13 mouse cellular contexts compared by ENCODE assay signal in genomic region chr2:75396016-75396415, GRCm38 (mm10).
"Had no signal": no experiment of that assay in that cellular context is flagged by ENCODE, and none has a peak within 500 bp of the region (broad histone marks: within the 10 kb centered on the region; RNA-seq: fewer than 3 reads in every experiment).

No protein-coding gene starts in this region.

- H3K4me1 ChIP-seq: intestine, embryonic 15.5 days; kidney, embryonic 15.5 days; midbrain, embryonic 15.5 days; neural tube, embryonic 12.5 days had no signal

- H3K27me3 ChIP-seq: intestine, embryonic 15.5 days; kidney, embryonic 15.5 days; midbrain, embryonic 15.5 days; neural tube, embryonic 12.5 days had no signal

- H3K27ac ChIP-seq: intestine, embryonic 15.5 days; kidney, embryonic 15.5 days; liver, embryonic 14.5 days; midbrain, embryonic 15.5 days; neural tube, embryonic 12.5 days had no signal

- DNase-seq: kidney, adult 18-20 months; kidney, postnatal 14 days; liver; lung, adult 18-20 months; right cerebral cortex, postnatal 4 days; spleen, adult 18-20 months; thymus, adult 18-20 months; thymus, postnatal 14 days had no signal

- H3K9me3 ChIP-seq: intestine, embryonic 15.5 days; kidney, embryonic 15.5 days; midbrain, embryonic 15.5 days; neural tube, embryonic 12.5 days had no signal

- H3K4me2 ChIP-seq: intestine, embryonic 15.5 days; kidney, embryonic 15.5 days; midbrain, embryonic 15.5 days; neural tube, embryonic 12.5 days had no signal

- H3K4me3 ChIP-seq: intestine, embryonic 15.5 days; kidney, embryonic 15.5 days; midbrain, embryonic 15.5 days; neural tube, embryonic 12.5 days had no signal

- H3K9ac ChIP-seq: intestine, embryonic 15.5 days; kidney, embryonic 15.5 days; liver, embryonic 14.5 days; midbrain, embryonic 15.5 days; neural tube, embryonic 12.5 days had no signal

- ATAC-seq: intestine, embryonic 15.5 days; midbrain, embryonic 15.5 days had no signal

- H3K36me3 ChIP-seq: intestine, embryonic 15.5 days; kidney, embryonic 15.5 days; midbrain, embryonic 15.5 days; neural tube, embryonic 12.5 days had no signal
